Mouse (Mus musculus) stomach, embryonic 16.5 days (tissue): ENCODE data around the gene Gltpd2. TPM values are rescaled to one million over a fixed set of nuclear protein-coding genes. Genes with fewer than 3 reads are reported as not detected.
A peak's percentile ranks its signal among the peaks of the same experiment; 100 is the strongest.

Source experiments
- ATAC-seq: fragments of 200-750 bp; cut with Nextera tagmentation; 2 replicates; pipeline ENCODE4 v1.8.0; 2017; ENCODE audit warnings: moderate number of reproducible peaks, moderate TSS enrichment; ENCODE audit not compliant: insufficient read depth, low FRiP score
- H3K27ac ChIP-seq: fragments of 300-500 bp; sonication (generic); 2 replicates; pipeline ENCODE4 v1.5.1; 2014; ENCODE audit warnings: low read length
- H3K27me3 ChIP-seq: fragments of 300-500 bp; sonication (generic); 2 replicates; pipeline ENCODE4 v1.6.1; 2014; ENCODE audit warnings: low read length, control low read depth, mixed read lengths; ENCODE audit not compliant: control insufficient read depth, insufficient read depth
- H3K36me3 ChIP-seq: fragments of 300-500 bp; sonication (generic); 2 replicates; pipeline ENCODE4 v1.6.1; 2014; ENCODE audit warnings: low read length; ENCODE audit not compliant: control insufficient read depth, insufficient read depth
- H3K4me1 ChIP-seq: fragments of 300-500 bp; sonication (generic); 2 replicates; pipeline ENCODE4 v1.6.1; 2014; ENCODE audit warnings: low read length, control low read depth, mixed read lengths; ENCODE audit not compliant: control insufficient read depth, insufficient read depth
- H3K4me2 ChIP-seq: fragments of 300-500 bp; sonication (generic); 2 replicates; pipeline ENCODE4 v1.6.1; 2014; ENCODE audit warnings: low read depth, low read length, mixed read lengths
- H3K4me3 ChIP-seq: fragments of 300-500 bp; sonication (generic); replicated peaks from 2 replicates; pipeline ENCODE4 v1.5.1; 2014; ENCODE audit warnings: mild to moderate bottlenecking, low read length
- H3K9ac ChIP-seq: fragments of 300-500 bp; sonication (generic); 2 replicates; pipeline ENCODE4 v1.6.1; 2014; ENCODE audit warnings: low read length
- H3K9me3 ChIP-seq: fragments of 300-500 bp; sonication (generic); replicated peaks from 2 replicates; pipeline ENCODE4 v1.6.1; 2016; ENCODE audit warnings: low read length, control low read depth; ENCODE audit not compliant: control insufficient read depth
- WGBS: fragments of 180-500 bp; shearing (Covaris S2); extraction: QIAGEN DNeasy Blood & Tissue Kit; methylation state at CpG from one replicate; pipeline ENCODE4 v1.1.7; 2014; 5-methylcytosine and 5-hydroxymethylcytosine counted together
- polyA plus RNA-seq: library from polyadenylated mRNA; unstranded; fragments of >200 nt; fragmentation: Nextera tagmentation; extraction: Ambion mirVana; gene quantifications from 2 replicates; pipeline ENCODE4 v1.2.1, GENCODE M21; 2015

Gltpd2 gene
- polyA plus RNA-seq, 1 experiment from 2014 or later: 2.0 TPM

GRCm38 (mm10) chr11:70564276-70564873, 45.4 kb downstream of the Gltpd2 start:
- H3K27me3 ChIP-seq: no peaks in the 10 kb centered on the region
- H3K9me3 ChIP-seq: no peaks in the 10 kb centered on the region
- peaks cover 22% of the 10 kb centered on the region for H3K4me1 ChIP-seq
- H3K9ac ChIP-seq: peak overlapping the region; percentile 84
- no peaks in the 10 kb centered on the region; the same call in 1 of the 2 replicates for H3K36me3 ChIP-seq
- 24% methylated on average over 4 of the region's 4 CpGs for WGBS
- peak overlapping the region; percentile 89 for H3K4me3 ChIP-seq
- H3K27ac ChIP-seq: peak overlapping the region; percentile 90
- ATAC-seq: no peak
- H3K4me2 ChIP-seq: peak overlapping the region; percentile 91

- no peak for ATAC-seq
- no peaks in the 10 kb centered on the region for H3K27me3 ChIP-seq
- H3K4me3 ChIP-seq: no peak overlapping the region
- no peak overlapping the region for H3K4me2 ChIP-seq
- H3K27ac ChIP-seq: no peak overlapping the region
- peaks cover 27% of the 10 kb centered on the region for H3K4me1 ChIP-seq
- no peaks in the 10 kb centered on the region; the same call in 1 of the 2 replicates for H3K36me3 ChIP-seq
- 63% methylated on average over 7 of the region's 7 CpGs for WGBS
- no peaks in the 10 kb centered on the region for H3K9me3 ChIP-seq
- H3K9ac ChIP-seq: no peak overlapping the region
Observed at GRCm38 (mm10) chr11:70566586-70566985, 47.6 kb downstream of the Gltpd2 start.

Other genes with a start within 250 kb of the Gltpd2 start
- gene Alox12e, start 196.6 kb upstream of the Gltpd2 start, polyA plus RNA-seq: not detected in 2 replicates
- 12.7 and 19.7 TPM in 2 replicates for gene Alox15, start 167.2 kb upstream of the Gltpd2 start, polyA plus RNA-seq
- 32.0 and 32.2 TPM in 2 replicates for gene Pelp1, start 109.2 kb upstream of the Gltpd2 start, polyA plus RNA-seq
- 14.7 and 14.8 TPM in 2 replicates for gene Arrb2, start 86.6 kb upstream of the Gltpd2 start, polyA plus RNA-seq
- gene Med11, start 67.3 kb upstream of the Gltpd2 start, polyA plus RNA-seq: 37.4 and 37.9 TPM in 2 replicates
- 0.45 and 0.97 TPM in 2 replicates for gene Zmynd15, start 59.8 kb upstream of the Gltpd2 start, polyA plus RNA-seq
- 9.0 and 10.5 TPM in 2 replicates for gene Cxcl16, start 59.2 kb upstream of the Gltpd2 start, polyA plus RNA-seq
- 58.3 and 60.0 TPM in 2 replicates for gene Tm4sf5, start 14.0 kb upstream of the Gltpd2 start, polyA plus RNA-seq
- gene Vmo1, start 4.6 kb upstream of the Gltpd2 start, polyA plus RNA-seq: 0.36 and 0.92 TPM in 2 replicates
- gene Psmb6, start 6.2 kb downstream of the Gltpd2 start, polyA plus RNA-seq: 614 and 657 TPM in 2 replicates
- not detected in 2 replicates for gene Gm40193, start 13.7 kb downstream of the Gltpd2 start, polyA plus RNA-seq
- gene Pld2, start 20.9 kb downstream of the Gltpd2 start, polyA plus RNA-seq: 17.8 and 21.5 TPM in 2 replicates
- 12.5 and 13.0 TPM in 2 replicates for gene Mink1, start 43.7 kb downstream of the Gltpd2 start, polyA plus RNA-seq
- gene 4930544D05Rik, start 96.7 kb downstream of the Gltpd2 start, polyA plus RNA-seq: not detected in 2 replicates
- 0.37 TPM in 1 of 2 replicates, not detected in the other for gene Chrne, start 100.0 kb downstream of the Gltpd2 start, polyA plus RNA-seq
- 0.16 and 0.19 TPM in 2 replicates for gene Gp1ba, start 119.9 kb downstream of the Gltpd2 start, polyA plus RNA-seq
- gene Rnf167, start 128.0 kb downstream of the Gltpd2 start, polyA plus RNA-seq: 104 and 111 TPM in 2 replicates
- gene Slc25a11, start 128.3 kb downstream of the Gltpd2 start, polyA plus RNA-seq: 163 and 169 TPM in 2 replicates
- 1,820 and 1,821 TPM in 2 replicates for gene Pfn1, start 135.4 kb downstream of the Gltpd2 start, polyA plus RNA-seq
- 19.3 and 126 TPM in 2 replicates for gene Eno3, start 138.0 kb downstream of the Gltpd2 start, polyA plus RNA-seq
- gene Spag7, start 150.2 kb downstream of the Gltpd2 start, polyA plus RNA-seq: 148 and 149 TPM in 2 replicates
- gene Camta2, start 168.9 kb downstream of the Gltpd2 start, polyA plus RNA-seq: 14.2 and 15.8 TPM in 2 replicates
- 1.3 and 1.5 TPM in 2 replicates for gene Inca1, start 181.0 kb downstream of the Gltpd2 start, polyA plus RNA-seq
- gene Kif1c, start 181.4 kb downstream of the Gltpd2 start, polyA plus RNA-seq: 2.6 and 3.0 TPM in 2 replicates
- 5.0 and 5.9 TPM in 2 replicates for gene Zfp3, start 245.0 kb downstream of the Gltpd2 start, polyA plus RNA-seq